Mouse (Mus musculus): ENCODE measurements at regions not wholly inside any gene's neighbourhood (a gene's known extent, or its start where the extent isn't known, plus 50 kb on each side); places are given as distances from the start of the nearest gene placed in this dataset.

GRCm38 (mm10) chr10:119043069-119043468 lies 173.1 kb upstream of the Dyrk2 start:
- no peak for TF ChIP-seq ZNF384 (IDR thresholded peaks at IDR 0.05; ENCODE audit: low read depth, low read length)
- TF ChIP-seq HCFC1 (IDR thresholded peaks at IDR 0.05; ENCODE audit: low read depth, low read length): no peak
- TF ChIP-seq TAL1 (IDR thresholded peaks at IDR 0.05; ENCODE audit: low read length): no peak
- TF ChIP-seq CTCF (IDR thresholded peaks at IDR 0.05 in 2 of 3, conservative IDR thresholded peaks at IDR 0.05 in 1 of 3; ENCODE audit: control insufficient read depth in 1 of 3, insufficient read depth in 1 of 3, low read depth in 2 of 3, low read length in 3 of 3, poor library complexity in 1 of 3, severe bottlenecking in 1 of 3): no peak
- no peak for TF ChIP-seq POLR2A (IDR thresholded peaks at IDR 0.05; ENCODE audit: control insufficient read depth in 1 of 2, insufficient read depth in 1 of 2, low read depth in 1 of 2, low read length in 2 of 2, poor library complexity in 1 of 2)
- TF ChIP-seq MAX (IDR thresholded peaks at IDR 0.05; ENCODE audit: low read length): no peak
